Mouse (Mus musculus): Measurements from ENCODE around the gene Gm20388. TPM values are rescaled to one million over a fixed set of nuclear protein-coding genes. Genes with fewer than 3 reads are reported as not detected.
"Not testable (repeated sequence)": the region's sequence is repeated elsewhere in the genome, so short reads cannot be mapped to it uniquely, and the experiment has no call there.

Gene Gm20388
- total RNA-seq, 1 experiment from 2014 or later = 35.7 TPM

DNA sequence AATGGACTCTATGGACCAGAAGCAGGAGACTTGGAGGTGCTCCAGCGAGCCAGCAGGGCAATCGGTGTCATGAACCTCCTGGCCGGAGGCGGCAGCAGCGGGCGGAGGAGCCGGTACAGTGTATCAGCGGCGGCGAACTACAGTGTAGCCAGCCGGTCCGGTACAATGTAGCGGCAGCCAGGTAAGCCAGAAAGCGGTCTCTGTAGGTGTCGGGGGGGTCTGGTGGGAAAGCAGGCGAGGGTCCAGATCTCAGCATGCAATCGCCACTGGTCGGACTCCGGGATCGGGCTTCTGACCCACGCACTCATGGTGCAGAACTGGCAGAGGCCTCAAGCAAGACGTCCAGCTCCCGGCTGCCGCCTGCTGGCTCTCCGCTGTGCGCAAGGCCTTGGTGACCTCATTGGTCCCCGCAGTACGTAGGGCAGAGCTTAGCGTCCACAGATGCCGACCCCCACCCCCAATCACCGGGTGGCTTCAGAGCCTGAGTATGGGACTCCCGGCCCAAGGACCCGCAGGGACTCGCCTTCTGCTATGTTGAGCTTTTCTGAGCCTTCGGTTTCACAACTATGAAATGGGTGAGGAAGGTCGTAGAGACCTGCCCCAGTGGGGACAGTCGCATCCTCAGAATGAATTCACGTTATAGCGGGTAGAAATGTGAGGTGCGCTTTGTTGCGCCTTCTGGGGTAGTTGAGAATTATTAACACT, 3532.4 kb downstream of the Gm20388 start:
- peak; percentile 92 for ATAC-seq (replicated peaks; ENCODE audit: low read depth, poor library complexity, severe bottlenecking)

DNA sequence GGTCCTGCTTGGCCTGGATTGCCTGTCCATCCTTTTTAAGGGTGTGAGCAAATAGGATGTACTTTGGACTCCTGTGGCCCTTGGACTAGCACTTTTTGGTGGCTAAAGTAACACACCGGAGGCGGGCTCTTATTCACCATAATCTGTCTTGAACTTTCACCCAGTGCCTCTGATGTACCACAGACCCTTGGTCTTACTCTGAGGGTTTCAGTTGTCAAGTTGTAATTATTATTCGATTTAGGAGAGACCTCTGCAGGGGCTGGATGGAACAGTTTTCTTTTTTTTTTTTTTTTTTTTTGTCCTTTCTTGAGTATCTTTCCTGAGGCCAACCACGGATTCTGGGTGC, 3532.9 kb downstream of the Gm20388 start:
- ATAC-seq (replicated peaks; ENCODE audit: low read depth, poor library complexity, severe bottlenecking) = no peak

DNA sequence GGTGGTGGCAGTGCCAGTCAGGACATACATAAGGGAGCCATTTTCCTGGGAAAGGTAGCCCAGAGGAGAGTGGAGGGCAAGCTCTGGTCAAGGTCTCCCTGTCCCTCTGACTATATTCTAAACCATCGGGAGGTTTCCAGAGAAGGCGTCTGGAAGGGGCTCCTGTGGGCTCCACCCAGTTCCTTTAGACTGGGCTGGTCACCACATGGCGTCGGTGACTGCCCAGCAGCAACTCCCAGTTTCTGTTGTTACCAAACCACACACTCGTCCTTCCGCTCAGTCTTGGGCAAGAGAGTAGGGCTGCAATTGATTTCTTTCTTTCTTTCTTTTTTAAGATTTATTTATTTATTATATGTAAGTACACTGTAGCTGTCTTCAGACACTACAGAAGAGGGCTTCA, 3533.5 kb downstream of the Gm20388 start:
- ATAC-seq (replicated peaks; ENCODE audit: low read depth, poor library complexity, severe bottlenecking) = peak; percentile 37

DNA sequence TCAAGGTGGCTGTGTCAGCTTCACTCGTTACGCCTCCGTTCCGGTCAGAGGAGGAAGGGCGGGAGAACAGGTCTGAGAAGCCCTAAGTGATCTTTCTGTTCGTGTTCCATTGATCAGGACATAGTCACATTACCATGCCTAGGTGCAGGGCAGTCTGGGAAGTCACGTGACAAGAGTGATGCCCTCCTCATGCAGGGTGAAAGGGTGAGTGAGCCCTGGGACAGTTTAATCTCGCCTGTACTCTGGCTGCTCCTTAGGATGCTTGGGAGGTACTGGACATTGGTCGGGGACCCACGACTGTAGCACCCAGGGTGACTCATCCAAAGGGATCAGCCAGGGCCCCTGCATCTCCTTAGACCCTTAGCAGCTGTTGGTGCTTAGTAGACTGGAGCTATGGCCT, 3535.3 kb downstream of the Gm20388 start:
- no peak for ATAC-seq (replicated peaks; ENCODE audit: low read depth, poor library complexity, severe bottlenecking)

DNA sequence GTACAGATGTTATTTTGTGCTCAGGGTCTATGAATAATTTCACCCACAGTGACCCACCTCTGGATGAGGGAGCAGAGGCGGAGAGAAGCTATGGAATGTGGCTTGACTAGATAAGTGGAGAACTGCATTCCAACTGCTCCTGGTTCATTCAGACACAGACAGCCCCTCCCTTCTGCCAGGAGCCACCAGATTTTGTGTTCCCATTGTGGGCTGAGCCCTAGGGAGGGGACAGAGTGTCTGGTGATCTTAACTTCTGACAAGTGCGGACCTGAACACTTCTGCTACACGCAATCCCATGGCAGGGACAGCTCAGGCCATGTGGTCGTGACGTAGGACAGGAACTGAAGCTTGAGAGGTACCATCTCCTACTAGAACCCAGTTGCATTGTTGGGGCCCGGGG, 3536.2 kb downstream of the Gm20388 start:
- ATAC-seq (replicated peaks; ENCODE audit: low read depth, poor library complexity, severe bottlenecking) = no peak

DNA sequence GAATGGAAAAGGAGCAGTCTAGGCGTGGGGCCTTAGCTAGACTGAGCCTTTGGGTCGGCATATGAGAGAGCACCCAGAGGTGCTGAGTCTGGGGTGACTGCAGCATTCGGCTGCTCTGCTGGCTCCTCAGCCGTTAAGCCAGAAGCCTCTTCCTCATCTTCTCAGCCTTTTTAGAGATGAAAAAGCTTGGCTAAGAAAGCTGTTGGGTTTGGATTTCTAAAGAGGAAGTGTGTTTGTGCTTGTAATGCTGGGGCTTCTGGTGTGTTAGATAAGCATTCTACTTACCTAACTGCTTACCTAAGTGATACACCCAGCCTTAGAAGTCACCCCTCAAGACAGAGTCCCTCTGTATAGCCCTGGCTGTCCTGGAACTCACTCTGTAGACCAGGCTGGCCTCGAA, 3540.1 kb downstream of the Gm20388 start:
- ATAC-seq (replicated peaks; ENCODE audit: low read depth, poor library complexity, severe bottlenecking) = peak; percentile 63

DNA sequence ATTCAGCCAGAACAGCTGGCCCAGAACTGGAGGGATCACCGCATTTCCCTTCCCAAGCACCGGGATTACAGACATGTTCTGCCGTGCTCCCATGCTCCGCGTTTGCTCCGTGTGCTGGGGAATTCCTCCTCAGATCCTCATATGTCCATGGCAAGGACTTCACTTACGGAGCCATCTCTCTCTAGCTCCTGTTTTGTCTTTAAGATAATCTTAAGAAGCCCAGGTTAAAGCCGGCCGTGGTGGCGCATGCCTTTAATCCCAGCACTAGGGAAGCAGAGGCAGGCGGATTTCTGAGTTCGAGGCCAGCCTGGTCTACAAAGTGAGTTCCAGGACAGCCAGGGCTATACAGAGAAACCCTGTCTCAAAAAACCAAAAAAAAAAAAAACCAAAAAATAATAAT, 3541.1 kb downstream of the Gm20388 start:
- not testable (repeated sequence) for ATAC-seq (replicated peaks; ENCODE audit: low read depth, poor library complexity, severe bottlenecking)

DNA sequence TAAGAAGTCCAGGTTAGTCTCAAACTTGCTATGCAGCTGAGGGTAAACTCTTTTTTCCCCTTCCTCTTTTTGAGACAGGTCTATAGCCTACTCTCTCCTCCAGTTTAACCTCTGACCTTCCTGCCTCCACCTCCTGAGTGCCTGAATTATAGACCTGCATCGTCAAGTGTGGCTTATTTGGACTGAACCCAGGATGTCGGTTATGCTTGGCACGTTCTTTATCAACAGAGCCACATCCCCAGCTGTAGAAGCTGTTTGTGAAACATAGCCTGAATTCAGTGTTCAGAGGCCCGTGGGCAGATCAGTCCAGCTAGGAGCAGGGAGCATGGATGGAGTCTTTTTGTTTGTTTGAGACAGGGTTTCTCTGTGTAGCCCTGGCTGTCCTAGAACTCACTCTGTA, 3541.5 kb downstream of the Gm20388 start:
- peak; percentile 36 for ATAC-seq (replicated peaks; ENCODE audit: low read depth, poor library complexity, severe bottlenecking)

DNA sequence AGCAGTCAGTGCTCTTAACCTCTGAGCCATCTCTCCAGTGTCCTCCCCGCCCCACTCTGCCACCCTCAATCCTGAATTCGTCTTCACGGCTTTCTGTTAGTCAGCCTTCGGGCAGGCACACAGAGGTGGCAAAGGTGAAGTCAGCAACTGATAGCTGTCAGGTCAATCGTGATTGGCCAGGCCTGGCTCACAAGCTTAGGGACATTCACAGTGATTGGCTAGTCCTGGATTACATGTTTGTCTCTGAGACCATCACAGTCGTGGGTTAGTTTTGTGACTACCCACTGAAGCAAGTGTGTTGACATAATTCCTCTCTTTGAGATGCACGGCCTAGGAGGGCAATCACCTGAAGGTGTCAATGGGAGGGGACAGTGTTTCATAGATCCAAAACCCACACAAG, 3542.7 kb downstream of the Gm20388 start:
- ATAC-seq (replicated peaks; ENCODE audit: low read depth, poor library complexity, severe bottlenecking) = no peak

DNA sequence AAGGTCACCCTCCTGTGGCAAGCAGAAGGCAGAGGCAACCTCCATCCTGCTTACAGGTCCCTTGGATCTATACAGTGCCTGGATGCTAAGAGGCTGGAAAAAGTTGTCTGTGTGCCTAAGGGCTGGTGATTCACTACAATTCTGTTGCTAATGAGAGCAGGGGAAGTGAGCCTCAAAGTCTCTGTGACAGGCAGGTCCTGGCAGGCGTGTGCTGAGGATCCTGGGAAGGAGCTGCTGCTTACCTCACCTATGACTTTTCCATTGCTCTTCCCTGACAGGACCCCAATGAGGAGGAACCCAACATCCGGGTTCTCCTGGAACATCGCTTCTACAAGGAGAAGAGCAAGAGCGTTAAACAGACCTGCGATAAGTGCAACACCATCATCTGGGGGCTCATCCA, 3543.3 kb downstream of the Gm20388 start:
- ATAC-seq (replicated peaks; ENCODE audit: low read depth, poor library complexity, severe bottlenecking) = no peak

DNA sequence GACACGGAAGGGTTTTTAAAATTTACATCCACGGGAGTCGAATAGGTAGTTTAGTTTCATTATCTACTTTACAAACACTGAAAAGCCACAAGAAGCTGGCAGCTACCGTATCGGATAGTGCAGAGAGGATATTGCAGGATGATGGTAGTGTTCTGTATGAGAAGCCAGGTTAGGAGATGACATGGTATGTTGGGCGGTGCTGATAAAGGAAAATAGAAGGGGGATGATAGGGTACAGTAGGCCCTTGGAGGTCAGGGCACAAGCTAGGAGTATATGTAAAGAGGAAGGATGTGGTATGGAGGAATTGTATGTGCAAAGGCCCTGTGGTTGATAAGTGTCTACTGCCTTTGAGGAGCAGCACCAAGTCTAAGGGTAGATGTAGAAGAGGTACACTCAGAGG, 3543.9 kb downstream of the Gm20388 start:
- peak; percentile 53 for ATAC-seq (replicated peaks; ENCODE audit: low read depth, poor library complexity, severe bottlenecking)

DNA sequence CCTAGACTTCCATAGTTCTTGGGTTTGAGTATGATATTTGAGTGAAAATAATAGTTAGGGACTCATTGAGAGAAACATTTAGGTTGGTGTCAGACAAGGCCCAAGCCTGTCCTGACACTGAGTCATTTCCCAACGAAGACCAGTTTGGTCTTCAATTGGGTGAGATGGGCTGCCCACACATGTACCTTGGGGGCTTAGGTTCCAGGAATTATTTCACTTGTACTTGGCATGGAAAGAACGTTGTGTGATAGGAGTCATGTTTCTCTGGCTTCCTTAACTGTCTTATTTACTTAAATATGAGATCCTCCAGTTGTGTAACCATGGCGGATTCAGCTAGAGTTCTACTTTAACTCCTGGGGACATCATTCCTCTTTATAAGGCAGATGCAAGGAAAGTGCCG, 3553.0 kb downstream of the Gm20388 start:
- no peak for ATAC-seq (replicated peaks; ENCODE audit: low read depth, poor library complexity, severe bottlenecking)

DNA sequence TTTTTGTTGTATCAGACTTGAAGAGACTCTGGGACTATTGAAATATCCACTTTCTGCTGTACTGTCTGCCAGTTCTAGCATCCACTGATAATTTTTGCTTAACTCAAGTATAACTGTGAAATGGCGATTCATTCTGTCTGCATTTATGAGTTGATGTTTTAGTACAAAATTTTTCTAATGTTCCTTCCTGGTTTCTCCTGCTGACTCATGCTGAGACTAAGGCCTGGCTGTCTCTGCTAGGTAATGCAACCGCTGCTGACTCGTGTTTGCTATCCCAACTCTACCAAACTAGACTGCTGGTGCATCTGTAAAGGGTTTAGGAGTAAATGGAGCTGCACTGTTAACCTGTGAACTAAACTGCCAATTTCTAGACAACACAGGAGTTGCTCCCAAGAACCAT, 3556.8 kb downstream of the Gm20388 start:
- ATAC-seq (replicated peaks; ENCODE audit: low read depth, poor library complexity, severe bottlenecking) = 0 out of 2 replicates have a peak, but pooled peaks have one; percentile 36

DNA sequence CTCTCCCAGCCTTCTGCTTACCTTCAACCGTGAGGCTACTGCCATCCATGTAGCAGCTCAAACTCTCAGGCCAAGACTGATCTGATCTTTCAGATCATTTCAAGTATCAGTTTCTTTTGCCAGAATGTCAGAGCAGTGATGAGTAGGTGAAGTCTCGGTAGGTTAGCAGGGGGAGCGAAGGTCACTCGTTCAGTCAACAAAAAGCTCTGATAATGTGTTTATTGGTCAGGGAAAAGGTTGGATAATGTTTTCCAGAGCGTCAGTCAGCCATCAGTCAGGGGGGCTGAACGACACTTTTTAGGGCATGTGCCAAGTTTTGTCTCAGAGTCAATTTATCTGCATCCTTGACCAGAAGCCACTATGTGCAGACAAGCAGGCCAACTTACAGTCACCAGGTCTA, 3562.3 kb downstream of the Gm20388 start:
- ATAC-seq (replicated peaks; ENCODE audit: low read depth, poor library complexity, severe bottlenecking) = not testable (repeated sequence)

DNA sequence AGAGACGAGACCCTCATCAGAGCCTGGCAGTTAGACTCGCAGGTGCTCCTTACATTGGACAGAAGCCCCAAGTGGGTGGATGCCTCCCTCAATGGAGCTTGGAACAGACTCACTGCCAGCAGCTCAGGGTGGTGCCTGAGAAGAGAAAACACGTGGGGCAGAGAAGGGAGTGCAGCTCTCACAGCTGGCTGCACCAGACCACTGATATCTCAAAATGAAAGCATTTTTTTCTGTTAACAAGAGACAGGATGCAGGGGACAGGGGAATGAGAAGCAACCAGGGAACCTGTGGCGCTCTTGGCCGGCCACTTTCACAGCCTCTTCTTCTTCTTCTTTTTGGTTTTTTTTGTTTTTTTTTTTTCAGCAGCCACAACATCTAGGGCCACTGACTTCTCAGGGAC, 3563.9 kb downstream of the Gm20388 start:
- ATAC-seq (replicated peaks; ENCODE audit: low read depth, poor library complexity, severe bottlenecking) = not testable (repeated sequence)

DNA sequence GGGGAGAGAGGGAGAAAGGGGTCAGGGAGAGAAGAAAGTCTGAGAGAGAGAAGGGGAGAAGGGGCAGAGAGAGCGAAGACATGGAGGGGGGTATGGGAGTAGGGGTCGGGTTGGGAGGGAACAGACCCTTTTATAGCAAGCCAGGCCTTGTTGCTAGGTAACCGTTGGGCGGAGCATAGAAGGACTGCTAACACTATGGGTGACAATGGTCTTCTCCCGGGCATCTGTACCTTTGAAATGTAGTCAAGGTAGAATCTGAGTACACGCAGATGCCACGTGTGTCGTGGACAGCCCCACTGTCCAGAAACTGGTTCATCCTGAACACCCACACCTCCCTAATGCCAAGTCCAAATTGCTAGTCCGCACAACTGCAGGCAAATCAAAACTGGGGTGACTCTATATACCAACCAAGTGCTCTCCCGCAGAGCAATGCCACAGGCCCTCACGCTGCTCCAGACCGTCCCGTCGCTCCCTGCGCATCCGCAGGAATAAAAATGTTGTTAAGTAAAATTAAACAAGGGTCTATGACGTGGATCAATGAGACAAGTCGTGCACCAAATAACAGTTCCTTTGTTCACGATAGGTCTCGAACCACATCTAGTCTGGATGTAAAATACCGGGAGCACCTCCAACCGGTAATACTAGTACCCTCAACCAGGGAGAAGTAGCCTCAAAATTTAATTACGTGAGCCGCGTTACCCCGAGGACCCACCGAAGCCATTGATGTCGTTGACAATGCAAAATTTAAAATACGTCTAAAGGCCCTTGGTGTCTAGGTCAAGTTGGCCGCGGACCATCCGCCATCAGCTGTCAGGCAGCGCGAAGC, 3566.5 kb downstream of the Gm20388 start:
- ATAC-seq (replicated peaks; ENCODE audit: low read depth, poor library complexity, severe bottlenecking) = no peak

DNA sequence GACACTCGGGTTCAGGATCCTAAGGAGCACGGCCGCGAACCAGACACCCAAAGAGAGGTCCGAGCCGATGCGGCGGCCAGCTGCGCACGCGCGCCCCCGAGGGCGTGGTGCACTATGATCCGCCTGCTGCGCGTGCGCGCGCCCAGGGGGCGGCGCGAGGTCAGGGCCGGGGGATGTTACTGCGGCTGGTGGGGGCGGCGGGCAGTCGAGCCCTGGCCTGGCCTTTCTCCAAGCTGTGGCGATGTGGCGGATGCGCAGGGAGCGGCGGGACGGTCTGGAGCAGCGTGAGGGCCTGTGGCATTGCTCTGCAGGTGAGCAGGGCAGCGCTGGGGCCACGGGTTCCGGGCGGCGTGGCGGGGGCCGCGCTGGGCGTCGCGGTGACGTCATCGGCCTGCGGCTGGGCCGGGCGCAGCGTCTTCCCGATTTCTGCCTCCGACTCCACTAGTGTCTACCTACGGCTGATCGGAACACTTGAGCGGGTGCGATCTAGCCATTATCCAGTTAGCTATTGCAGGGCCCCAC, 3567.2 kb downstream of the Gm20388 start, which contains the start of gene Afg3l1:
Afg3l1 (plus strand) TSS at position 167 of the 522 bp plus-strand sequence.
- peak; percentile 80 for ATAC-seq (replicated peaks; ENCODE audit: low read depth, poor library complexity, severe bottlenecking)

DNA sequence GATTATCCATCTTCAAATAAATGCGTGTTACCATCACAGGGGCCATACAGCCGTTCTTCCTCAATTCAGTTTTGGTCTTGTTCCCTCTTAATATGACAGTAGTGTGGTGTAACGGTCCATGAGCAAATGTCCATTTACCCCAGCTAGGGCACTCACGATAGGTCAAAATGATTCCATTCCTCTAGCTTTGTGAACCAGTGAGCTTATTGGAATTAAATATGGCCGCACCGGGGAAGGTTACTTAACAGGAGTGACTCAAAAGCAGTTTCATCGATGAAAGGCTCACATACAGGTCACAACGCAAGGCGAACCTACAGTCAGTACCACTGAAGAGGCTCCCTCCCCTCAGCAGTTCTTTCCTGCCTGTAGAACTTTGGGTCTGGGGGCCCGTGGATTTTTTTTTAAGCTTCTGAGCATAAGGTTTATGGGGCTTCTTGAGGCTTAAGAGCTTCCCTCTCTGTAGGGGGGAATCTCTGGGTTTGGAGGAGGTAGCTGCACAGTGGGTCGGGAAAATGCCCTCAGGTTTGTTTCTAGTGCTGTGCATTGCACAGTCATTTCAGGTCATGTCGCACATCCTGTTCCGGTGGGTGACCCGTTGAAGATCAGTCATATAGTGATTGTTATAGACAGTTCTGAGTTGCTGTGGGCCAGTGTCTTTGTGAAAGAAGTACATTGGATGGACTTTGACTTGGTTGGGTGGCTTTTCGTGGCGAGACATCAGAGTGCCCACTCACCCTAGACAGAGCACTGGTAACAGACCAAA, 3568.0 kb downstream of the Gm20388 start:
- peak; percentile 15; the same call in 1 of the 2 replicates for ATAC-seq (replicated peaks; ENCODE audit: low read depth, poor library complexity, severe bottlenecking)

DNA sequence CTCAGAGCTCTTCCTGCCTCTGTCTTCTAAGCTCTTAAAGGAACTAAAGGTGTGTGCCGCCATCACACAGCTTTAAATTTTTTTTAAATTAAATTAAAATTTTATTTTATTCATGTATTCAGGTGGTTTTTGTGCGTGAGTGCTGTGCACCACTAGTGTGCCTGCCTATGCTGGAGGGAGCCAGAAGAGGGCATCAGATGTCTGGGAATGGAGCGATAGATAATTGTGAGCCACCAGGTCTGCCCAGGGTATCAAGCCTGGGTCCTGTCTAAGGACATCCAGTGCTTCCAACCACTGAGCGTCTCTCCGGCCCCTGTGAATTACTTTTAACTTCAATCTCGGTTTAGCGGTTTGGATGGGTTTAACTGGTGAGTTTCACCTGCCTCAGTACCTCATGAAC, 3572.0 kb downstream of the Gm20388 start:
- ATAC-seq (replicated peaks; ENCODE audit: low read depth, poor library complexity, severe bottlenecking) = no peak

DNA sequence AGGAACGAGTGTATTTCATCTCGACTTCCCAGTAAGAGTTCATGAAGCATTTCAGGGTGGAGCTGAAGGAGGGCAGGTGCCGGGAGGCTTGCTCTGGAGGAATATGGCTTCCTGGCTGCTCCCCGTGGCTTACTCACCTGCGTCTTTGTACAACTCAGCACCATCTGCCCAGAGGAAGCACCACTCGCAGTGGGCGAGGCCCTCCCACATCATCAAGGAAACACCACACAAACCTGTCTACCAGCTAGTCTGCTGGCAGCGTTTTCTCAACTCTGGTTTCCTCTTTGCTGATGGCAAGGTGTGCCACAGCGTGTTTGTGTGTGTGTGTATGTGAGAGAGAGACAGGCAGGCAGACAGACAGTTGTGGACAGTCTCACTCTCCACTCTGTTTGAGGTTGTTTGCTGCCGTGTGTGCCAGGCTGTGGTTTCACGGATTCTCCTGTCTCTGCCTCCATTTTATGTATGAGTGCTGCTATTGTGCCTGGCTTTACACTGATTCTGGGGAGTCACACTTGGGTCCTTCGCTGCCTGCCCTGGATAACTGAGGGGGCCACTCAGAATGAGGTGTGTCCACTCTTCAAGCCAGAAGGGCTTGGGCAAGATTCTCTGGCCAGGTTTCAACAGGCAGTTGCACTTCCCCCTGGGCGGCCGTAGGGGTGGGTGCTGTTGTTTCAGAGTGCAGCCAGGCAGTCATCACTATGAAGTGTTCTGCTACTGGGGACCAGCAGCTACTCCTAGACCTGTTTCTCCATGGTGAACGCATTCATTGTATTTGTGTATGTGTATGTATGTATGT, 3580.8 kb downstream of the Gm20388 start:
- ATAC-seq (replicated peaks; ENCODE audit: low read depth, poor library complexity, severe bottlenecking) = no peak

Data from common myeloid progenitor, adult 5-6 weeks (primary cell).